Mouse (Mus musculus): ENCODE measurements around the gene Fbxo6. TPM values are rescaled to one million over a fixed set of nuclear protein-coding genes. Genes with fewer than 3 reads are reported as not detected.

The Fbxo6 gene
- polyA plus RNA-seq, 1 experiment, result 18.1 TPM

DNA sequence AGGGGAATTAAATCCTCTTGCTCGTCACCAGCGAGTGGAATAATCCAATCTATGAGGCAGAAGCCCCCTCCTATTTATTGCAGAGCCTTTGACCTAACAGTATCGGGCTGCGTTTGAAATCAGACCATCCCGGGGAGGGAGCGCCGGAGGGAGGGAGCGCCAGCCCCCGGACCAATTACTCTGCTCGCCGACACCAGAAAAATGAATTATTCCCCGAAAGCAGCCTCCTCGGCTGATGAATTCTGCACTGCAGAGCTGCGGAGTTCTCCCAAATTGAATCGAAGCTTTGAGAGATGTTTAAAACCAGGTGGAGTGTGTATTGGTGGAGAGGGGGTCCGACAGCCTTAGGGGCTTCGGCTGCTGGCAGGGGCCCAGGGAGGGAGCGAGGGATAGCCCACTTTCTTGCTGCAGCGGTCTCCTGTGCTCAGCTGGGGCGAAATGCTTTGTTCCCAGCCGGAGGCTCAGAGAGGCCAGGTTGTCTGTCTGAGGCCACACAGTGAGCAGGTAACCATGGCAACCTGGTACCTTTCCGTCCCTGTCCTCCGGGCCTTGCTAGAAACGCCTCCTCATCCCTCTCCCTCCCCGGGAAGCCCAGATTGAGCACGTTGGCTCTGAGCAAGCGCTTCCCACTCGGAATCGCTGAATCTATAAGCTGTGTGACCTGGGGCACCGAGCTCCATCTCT, 22.0 kb upstream of the Fbxo6 start:
- TF ChIP-seq CTCF (IDR thresholded peaks at IDR 0.05; ENCODE audit: borderline replicate concordance, extremely low read depth, insufficient read depth, insufficient read length) (no peak), POLR2A (IDR thresholded peaks at IDR 0.05; ENCODE audit: borderline replicate concordance, extremely low read depth, insufficient read depth, insufficient read length, poor library complexity, severe bottlenecking) (no peak)
- DNase-seq (ENCODE audit: low read depth), result peak; percentile 83

GRCm38 (mm10) chr4:148171261-148171660, 19.3 kb upstream of the Fbxo6 start:
- TF ChIP-seq POLR2A (IDR thresholded peaks at IDR 0.05; ENCODE audit: borderline replicate concordance, extremely low read depth, insufficient read depth, insufficient read length, poor library complexity, severe bottlenecking) (no peak), CTCF (IDR thresholded peaks at IDR 0.05; ENCODE audit: borderline replicate concordance, extremely low read depth, insufficient read depth, insufficient read length) (no peak)
- DNase-seq (ENCODE audit: low read depth), result peak; percentile 56

- DNase-seq (ENCODE audit: low read depth), result peak; percentile 78
- no peak for TF ChIP-seq POLR2A (IDR thresholded peaks at IDR 0.05; ENCODE audit: borderline replicate concordance, extremely low read depth, insufficient read depth, insufficient read length, poor library complexity, severe bottlenecking)
- TF ChIP-seq CTCF (IDR thresholded peaks at IDR 0.05; ENCODE audit: borderline replicate concordance, extremely low read depth, insufficient read depth, insufficient read length), result peak; percentile 98
These were observed 18.9 kb upstream of the Fbxo6 start for GRCm38 (mm10) chr4:148170842-148171241.

- TF ChIP-seq POLR2A (IDR thresholded peaks at IDR 0.05; ENCODE audit: borderline replicate concordance, extremely low read depth, insufficient read depth, insufficient read length, poor library complexity, severe bottlenecking), result no peak
- TF ChIP-seq CTCF (IDR thresholded peaks at IDR 0.05; ENCODE audit: borderline replicate concordance, extremely low read depth, insufficient read depth, insufficient read length), result no peak
- DNase-seq (ENCODE audit: low read depth), result no peak
These were observed 17.6 kb upstream of the Fbxo6 start for GRCm38 (mm10) chr4:148169586-148169985.

- TF ChIP-seq CTCF (IDR thresholded peaks at IDR 0.05; ENCODE audit: borderline replicate concordance, extremely low read depth, insufficient read depth, insufficient read length) (peak; percentile 89), POLR2A (IDR thresholded peaks at IDR 0.05; ENCODE audit: borderline replicate concordance, extremely low read depth, insufficient read depth, insufficient read length, poor library complexity, severe bottlenecking) (no peak)
- DNase-seq (ENCODE audit: low read depth), result peak; percentile 86
These were observed 16.3 kb upstream of the Fbxo6 start for GRCm38 (mm10) chr4:148168287-148168686.

DNA sequence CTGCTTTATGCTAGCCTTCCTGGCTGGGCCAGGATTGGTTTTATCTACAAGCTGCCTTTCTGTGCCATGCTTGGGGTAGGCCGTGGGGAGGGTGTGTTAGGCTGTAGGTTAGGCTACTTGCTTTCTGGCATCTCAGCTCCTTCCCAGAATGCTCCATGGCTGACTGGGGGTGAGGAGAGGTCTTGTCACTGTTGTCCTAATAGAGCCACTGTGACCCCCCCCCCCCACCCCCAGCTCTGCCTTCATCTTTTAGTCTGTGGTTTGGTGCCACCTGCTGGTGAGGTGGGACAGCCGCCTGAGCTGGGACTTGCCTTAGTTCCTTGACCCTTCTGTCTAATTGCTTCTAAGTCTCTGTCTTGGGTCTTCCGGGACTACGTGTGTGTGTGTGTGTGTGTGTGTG, 15.0 kb upstream of the Fbxo6 start:
- TF ChIP-seq POLR2A (IDR thresholded peaks at IDR 0.05; ENCODE audit: borderline replicate concordance, extremely low read depth, insufficient read depth, insufficient read length, poor library complexity, severe bottlenecking), result no peak
- TF ChIP-seq CTCF (IDR thresholded peaks at IDR 0.05; ENCODE audit: borderline replicate concordance, extremely low read depth, insufficient read depth, insufficient read length), result peak; percentile 68
- peak; percentile 71 for DNase-seq (ENCODE audit: low read depth)

- TF ChIP-seq POLR2A (IDR thresholded peaks at IDR 0.05; ENCODE audit: borderline replicate concordance, extremely low read depth, insufficient read depth, insufficient read length, poor library complexity, severe bottlenecking) (no peak), CTCF (IDR thresholded peaks at IDR 0.05; ENCODE audit: borderline replicate concordance, extremely low read depth, insufficient read depth, insufficient read length) (no peak)
- peak; percentile 87 for DNase-seq (ENCODE audit: low read depth)
These were observed 14.5 kb upstream of the Fbxo6 start for GRCm38 (mm10) chr4:148166431-148166830.

GRCm38 (mm10) chr4:148165551-148165950, 13.6 kb upstream of the Fbxo6 start:
- DNase-seq (ENCODE audit: low read depth), result no peak

DNA sequence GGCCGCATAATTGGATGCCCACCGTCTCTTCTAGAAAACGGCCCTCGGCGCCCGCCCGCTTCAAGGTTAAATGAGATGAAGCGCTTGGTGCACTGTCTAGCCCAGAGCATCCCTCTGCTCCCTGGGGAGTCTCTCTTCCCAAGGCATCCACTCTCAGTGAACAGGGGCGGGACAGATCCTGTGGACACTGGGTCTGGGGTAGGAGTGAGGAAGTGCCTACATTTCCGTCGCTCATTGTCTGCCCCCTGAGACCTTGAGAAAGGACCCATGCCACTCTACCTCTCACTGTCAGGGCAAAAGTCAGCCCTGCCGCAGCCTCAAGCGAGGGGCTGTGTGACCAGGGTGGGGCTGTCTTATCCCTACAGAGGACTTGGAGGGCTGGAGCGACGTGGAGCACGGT, 12.5 kb upstream of the Fbxo6 start:
- TF ChIP-seq POLR2A (IDR thresholded peaks at IDR 0.05; ENCODE audit: borderline replicate concordance, extremely low read depth, insufficient read depth, insufficient read length, poor library complexity, severe bottlenecking), result no peak
- no peak for DNase-seq (ENCODE audit: low read depth)

More at GRCm38 (mm10) chr4:148165551-148165950, 13.6 kb upstream of the Fbxo6 start:
- TF ChIP-seq POLR2A (IDR thresholded peaks at IDR 0.05; ENCODE audit: borderline replicate concordance, extremely low read depth, insufficient read depth, insufficient read length, poor library complexity, severe bottlenecking) (no peak), CTCF (IDR thresholded peaks at IDR 0.05; ENCODE audit: borderline replicate concordance, extremely low read depth, insufficient read depth, insufficient read length) (no peak)

DNA sequence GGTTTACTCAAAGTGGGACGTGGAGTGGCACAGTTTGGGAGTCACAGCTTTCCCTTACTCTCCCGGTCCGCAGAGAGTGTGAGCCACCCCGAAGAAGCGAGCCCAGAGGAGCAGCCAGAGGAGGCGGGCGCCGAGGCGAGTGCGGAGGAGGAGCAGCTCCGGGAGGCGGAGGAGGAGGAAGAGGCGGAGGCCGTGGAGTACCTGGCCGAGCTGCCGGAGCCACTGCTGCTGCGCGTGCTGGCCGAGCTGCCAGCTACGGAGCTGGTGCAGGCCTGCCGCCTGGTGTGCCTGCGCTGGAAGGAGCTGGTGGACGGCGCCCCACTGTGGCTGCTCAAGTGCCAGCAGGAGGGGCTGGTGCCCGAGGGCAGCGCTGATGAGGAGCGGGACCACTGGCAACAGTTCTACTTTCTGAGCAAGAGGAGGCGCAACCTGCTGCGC, 12.1 kb upstream of the Fbxo6 start:
- peak; percentile 70 for TF ChIP-seq CTCF (IDR thresholded peaks at IDR 0.05; ENCODE audit: borderline replicate concordance, extremely low read depth, insufficient read depth, insufficient read length)
- no peak for TF ChIP-seq POLR2A (IDR thresholded peaks at IDR 0.05; ENCODE audit: borderline replicate concordance, extremely low read depth, insufficient read depth, insufficient read length, poor library complexity, severe bottlenecking)
- DNase-seq (ENCODE audit: low read depth), result peak; percentile 93

- no peak for DNase-seq (ENCODE audit: low read depth)
- TF ChIP-seq CTCF (IDR thresholded peaks at IDR 0.05; ENCODE audit: borderline replicate concordance, extremely low read depth, insufficient read depth, insufficient read length) (no peak), POLR2A (IDR thresholded peaks at IDR 0.05; ENCODE audit: borderline replicate concordance, extremely low read depth, insufficient read depth, insufficient read length, poor library complexity, severe bottlenecking) (no peak)
These were observed 8.8 kb upstream of the Fbxo6 start, which contains the start of the genes Fbxo44 and Fbxo2 for GRCm38 (mm10) chr4:148160436-148161390. Gene Fbxo44, minus strand, starts transcription at chr4:148160482. Gene Fbxo2, plus strand, starts transcription at chr4:148160621.

All from brain, embryonic 14.5 days (tissue).